Mouse (Mus musculus): ENCODE results near the gene Magi1. TPM values are rescaled to one million over a fixed set of nuclear protein-coding genes. Genes with fewer than 3 reads are reported as not detected.
A peak's percentile ranks its signal among the peaks of the same experiment; 100 is the strongest.
"Not testable (repeated sequence)": the region's sequence is repeated elsewhere in the genome, so short reads cannot be mapped to it uniquely, and the experiment has no call there.

The Magi1 gene
- total RNA-seq, 2 experiments from 2014 or later = 87.2 to 87.4 TPM

- intact Hi-C loops (cut with DNase I) = no loop called here
- DNase-seq = no peak
These were observed 565.8 kb downstream of the Magi1 start for GRCm38 (mm10) chr6:93717826-93718375.

DNA sequence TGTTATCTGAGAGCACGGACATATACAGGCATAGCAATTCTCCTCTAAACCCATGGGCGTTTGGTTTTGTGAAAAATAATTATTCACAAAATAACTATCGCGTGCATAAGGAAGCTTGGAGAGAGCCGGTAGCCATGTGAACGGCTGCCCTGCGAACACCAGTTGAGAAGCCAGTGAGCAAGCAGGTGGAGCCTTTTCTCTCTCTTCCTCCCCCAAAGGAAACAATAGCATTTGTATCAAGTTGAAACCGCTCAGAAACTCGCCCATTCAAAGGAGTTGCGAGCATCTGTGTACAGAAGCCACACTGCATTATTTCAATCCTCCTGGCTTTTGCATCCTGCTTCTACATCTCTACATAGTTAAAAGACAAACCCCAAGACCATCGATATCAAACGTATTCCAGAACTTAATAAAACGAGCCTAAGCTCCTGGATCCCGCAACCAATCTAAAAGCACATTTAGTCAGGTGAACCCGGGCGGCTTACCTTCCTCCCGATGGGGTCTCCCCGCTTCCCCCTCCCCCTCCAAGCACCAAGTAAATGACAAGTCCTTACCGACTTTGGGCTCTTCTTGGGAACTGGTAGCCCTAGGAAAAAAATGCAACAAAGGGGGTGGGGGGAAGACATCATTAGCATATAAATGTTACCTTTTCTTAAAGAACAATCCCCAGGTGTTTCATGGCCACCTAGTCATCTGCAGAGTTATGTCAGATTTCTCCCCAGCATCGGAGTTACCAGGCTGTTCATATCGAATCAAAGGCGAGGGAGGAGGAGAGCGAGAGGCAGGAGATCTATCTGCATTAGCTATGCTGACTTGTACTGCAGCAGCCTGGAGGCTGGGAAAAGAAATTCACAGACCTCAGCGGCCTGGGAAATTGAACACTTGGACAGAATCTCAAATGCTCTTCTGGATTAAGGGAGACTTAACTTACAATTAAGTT, 566.8 kb downstream of the Magi1 start:
- no peak for DNase-seq
- intact Hi-C loops (cut with DNase I) = no loop called here

GRCm38 (mm10) chr6:93715181-93716180, 568.2 kb downstream of the Magi1 start:
- intact Hi-C loops (cut with DNase I) = no loop called here
- no peak for DNase-seq

- intact Hi-C loops (cut with DNase I) = no loop called here
- DNase-seq = no peak
These were observed 579.4 kb downstream of the Magi1 start for GRCm38 (mm10) chr6:93704350-93704749.

GRCm38 (mm10) chr6:93699436-93699835, 584.3 kb downstream of the Magi1 start:
- no peak for DNase-seq
- intact Hi-C loops (cut with DNase I) = no loop called here

DNA sequence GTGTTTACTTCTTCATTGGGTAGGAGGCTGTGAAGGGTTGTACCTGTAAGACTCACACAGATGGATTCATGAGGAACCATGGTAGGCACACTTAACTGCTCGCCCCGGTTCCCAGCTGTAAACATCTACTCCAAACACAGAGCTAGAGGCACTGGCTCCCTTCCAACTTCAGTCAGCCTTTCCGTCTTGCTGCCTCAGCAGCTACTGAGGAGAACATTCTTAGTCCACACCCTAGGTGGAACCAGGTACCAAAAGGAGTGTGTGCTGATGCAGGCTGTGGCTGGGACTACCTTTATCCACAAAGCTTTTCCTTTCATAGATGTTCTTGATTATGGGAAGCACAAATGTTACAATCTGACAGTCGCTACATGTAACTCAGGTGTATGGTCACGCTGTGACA, 585.8 kb downstream of the Magi1 start:
- DNase-seq = no peak
- intact Hi-C loops (cut with DNase I) = no loop called here

GRCm38 (mm10) chr6:93678766-93679165, 605.0 kb downstream of the Magi1 start:
- intact Hi-C loops (cut with DNase I) = no loop called here

GRCm38 (mm10) chr6:93666731-93667130, 617.0 kb downstream of the Magi1 start:
- intact Hi-C loops (cut with DNase I) = no loop called here
- no peak for DNase-seq

More at GRCm38 (mm10) chr6:93678766-93679165, 605.0 kb downstream of the Magi1 start:
- DNase-seq = no peak

DNA sequence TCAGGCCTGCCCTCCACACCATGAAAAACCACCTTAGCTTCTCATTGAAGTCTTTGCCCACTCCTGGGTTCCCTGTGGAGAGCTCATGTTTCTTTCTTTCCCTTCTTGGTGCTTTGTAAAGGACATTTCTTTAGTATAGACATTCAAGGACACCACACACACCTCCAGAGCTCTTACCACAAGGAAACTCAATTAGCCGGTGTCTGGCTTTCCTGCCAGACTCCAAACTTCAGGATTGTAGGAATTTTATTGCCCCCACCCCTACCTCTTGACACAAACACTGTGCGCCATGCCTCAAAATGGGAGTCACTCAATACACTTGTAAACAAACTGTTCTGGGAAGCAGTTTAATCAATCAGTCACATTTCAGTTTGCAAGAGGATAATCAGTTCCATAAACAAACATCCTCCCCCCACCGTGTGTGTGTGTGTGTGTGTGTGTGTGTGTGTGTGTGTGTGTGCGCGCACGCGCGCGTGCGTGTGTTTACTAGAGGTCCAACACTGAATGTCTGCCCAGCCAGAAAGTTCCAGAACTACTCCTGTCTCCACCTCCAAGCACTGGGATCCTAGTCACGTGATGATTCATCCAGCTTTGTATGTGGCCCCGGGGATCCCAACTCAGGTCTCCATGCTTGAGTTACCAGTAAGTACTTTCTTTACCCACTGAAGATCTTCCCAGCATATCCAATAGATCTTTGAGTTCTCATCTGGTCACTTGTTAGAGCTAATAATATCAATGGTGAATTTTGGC, 618.5 kb downstream of the Magi1 start:
- intact Hi-C loops (cut with DNase I) = no loop called here
- no peak for DNase-seq

DNA sequence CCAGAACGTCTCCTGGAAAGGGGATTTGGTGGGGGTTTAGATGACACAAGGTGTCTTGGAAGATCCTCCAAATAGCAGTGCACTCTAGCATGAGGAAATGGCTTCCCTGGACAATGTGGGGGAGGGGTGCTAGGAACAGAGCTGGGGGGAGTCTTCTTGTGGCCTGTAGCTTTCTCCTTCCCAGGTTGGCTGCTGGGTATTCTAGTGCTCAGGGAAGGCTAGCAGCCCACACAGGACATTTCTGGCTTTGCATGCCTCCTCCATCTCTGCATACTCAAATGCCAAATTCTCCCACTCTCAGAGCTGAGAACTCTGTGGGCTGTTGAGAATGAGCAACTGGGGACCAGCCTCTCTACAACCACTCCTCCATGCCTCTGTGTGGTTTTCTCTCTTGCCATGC, 622.6 kb downstream of the Magi1 start:
- DNase-seq = no peak
- intact Hi-C loops (cut with DNase I) = no loop called here

DNA sequence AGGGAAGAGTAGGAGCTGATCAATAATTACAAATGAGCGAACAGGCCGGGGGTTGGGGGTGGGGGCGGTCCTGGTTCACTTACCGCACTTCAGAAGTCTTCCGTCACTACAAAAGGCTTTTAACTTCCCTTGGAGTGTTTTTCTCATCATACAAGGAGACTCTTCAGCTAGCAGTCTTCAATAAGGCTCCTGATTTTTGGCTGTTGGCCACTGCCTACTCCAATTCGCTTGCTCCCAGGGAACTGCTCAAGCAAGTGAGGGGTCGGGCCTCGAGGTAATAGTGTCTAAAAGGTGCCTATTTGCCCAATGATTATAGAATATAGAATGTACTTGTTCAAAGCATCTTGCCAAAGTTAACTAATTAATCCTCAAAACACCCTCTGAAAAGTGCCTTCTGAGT, 624.2 kb downstream of the Magi1 start:
- peak; percentile 9 for DNase-seq
- intact Hi-C loops (cut with DNase I) = no loop called here

GRCm38 (mm10) chr6:93657187-93657974, 626.3 kb downstream of the Magi1 start:
- peak; percentile 68 for DNase-seq
- intact Hi-C loops (cut with DNase I) = no loop called here

GRCm38 (mm10) chr6:93648581-93649230, 635.0 kb downstream of the Magi1 start:
- intact Hi-C loops (cut with DNase I) = no loop called here
- no peak for DNase-seq

GRCm38 (mm10) chr6:93629735-93630291, 653.9 kb downstream of the Magi1 start:
- DNase-seq; intact Hi-C loops (cut with DNase I): not testable (repeated sequence)

- intact Hi-C loops (cut with DNase I) = no loop called here
- no peak for DNase-seq
These were observed 656.5 kb downstream of the Magi1 start for GRCm38 (mm10) chr6:93627200-93627599.
